Mouse (Mus musculus) mouse embryonic stem cell (cell line): ENCODE measurements at regions not wholly inside any gene's neighbourhood (a gene's known extent, or its start where the extent isn't known, plus 50 kb on each side); places are given as distances from the start of the nearest gene placed in this dataset.

Experiments used
- in situ Hi-C, 2 experiments: fragments of 300-500 bp; cut with MboI; formaldehyde crosslinking; loops; 1 replicate in 1 of 2; 3 replicates in 1 of 2; pipeline ENCODE4 v1.14.3; 2019 to 2020; ENCODE audit warnings: low sequenced_read_pairs in 2 of 2, low pct_unique_long_range_greater_than_20kb in 1 of 2, mixed read lengths in 1 of 2; ENCODE audit not compliant: unreplicated experiment in 1 of 2

DNA sequence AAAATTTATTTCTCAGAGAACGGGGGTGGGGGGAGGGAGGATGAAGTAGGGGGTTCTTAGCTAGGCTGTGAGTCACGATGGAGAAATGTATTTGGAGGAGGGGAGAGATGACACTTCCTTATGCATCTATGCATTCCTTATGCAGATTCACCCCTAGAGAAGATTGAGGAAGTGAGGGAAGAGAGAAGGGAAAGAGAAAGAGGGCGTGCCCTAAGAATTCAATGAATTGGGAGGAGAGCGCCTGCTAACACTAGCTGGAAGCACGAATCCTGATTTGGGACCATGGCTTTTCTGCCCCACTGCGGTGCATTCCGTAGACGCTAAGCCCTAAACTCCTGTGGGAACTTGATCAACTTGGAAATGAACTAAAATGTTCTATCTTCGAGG is 56.1 kb downstream of the Foxi3 start:
- in situ Hi-C loops, result no loop called here

DNA sequence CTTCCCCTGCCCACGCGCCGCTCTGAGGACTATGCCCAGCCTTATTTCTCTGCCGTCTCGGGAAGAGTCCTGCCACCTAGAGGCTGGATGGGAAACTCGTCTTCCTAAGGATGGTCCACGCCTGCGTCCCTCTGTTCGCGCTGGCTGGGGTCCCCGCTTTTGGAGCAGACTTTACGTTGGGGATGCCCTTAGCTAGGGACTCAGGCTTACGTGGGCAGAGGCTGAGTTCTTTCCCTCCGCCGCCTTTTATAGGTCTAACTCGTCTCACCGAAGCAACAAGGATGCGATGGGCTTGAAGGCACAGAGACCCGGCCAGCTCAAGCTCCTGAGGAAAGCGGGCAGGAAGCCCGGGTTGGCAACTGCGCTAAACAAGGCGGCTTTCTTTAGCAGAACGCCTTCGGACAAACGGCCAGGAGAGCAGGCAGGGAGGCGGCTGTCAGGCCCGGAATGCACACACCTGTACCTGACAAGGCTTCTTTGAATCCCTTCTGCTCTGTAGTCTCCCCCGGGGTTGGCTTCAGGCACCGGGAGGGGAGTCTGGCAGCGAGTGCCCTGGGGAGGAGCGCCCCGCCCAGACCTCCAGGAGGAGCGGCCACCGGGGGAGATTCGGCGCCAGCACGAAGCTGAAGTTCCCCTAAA is 56.6 kb downstream of the Foxi3 start:
- in situ Hi-C loops, result no loop called here

GRCm38 (mm10) chr6:71016388-71016787 is 60.1 kb downstream of the Foxi3 start:
- in situ Hi-C loops, result no loop called here

GRCm38 (mm10) chr6:71021353-71021752 is 65.0 kb downstream of the Foxi3 start:
- in situ Hi-C loops, result no loop called here

DNA sequence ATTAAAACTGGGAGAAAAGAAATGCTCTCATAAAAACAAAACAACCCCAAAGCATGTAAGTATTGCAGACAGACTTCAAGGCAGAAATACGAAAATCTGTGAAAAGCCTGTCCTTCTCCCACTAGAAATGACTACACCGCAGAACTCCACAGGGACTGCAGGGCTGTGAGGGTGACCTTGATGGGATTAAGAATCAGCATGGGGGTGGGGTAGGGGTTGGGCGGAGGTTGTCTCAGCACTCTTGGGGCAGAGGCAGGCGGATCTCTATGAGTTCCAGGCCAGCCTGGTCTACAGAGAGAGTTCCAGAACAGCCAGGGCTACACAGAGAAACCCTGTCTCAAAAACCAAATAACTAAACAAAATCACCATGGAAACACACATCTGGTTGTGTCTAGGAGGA is 69.1 kb downstream of the Foxi3 start:
- in situ Hi-C loops, result loop anchor here in 1 of 2 experiments (5.0 kb wide), 1 partner anchor 97 kb away; no protein-coding TSS in a partner anchor

DNA sequence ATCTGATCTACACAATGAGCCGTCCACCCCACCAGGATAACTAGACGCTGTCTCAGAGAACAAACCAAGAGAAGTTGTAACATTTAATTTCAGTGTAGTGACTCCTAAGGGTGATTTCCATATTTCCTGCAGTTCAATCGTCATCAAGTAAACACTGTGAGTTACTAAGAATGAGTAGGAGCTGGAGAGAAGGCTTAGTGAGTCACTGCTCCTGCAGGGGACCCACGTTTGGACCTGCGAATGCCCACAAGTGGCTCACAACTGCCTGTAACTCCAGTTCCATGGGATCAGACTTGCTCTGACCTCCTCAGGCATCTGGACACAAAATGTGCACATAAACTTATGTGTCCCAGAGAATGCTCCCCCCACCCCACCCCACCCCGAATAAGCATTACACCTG is 73.3 kb downstream of the Foxi3 start:
- in situ Hi-C loops, result loop anchor here in 1 of 2 experiments (5.0 kb wide), 1 partner anchor 93 kb away; no protein-coding TSS in a partner anchor

DNA sequence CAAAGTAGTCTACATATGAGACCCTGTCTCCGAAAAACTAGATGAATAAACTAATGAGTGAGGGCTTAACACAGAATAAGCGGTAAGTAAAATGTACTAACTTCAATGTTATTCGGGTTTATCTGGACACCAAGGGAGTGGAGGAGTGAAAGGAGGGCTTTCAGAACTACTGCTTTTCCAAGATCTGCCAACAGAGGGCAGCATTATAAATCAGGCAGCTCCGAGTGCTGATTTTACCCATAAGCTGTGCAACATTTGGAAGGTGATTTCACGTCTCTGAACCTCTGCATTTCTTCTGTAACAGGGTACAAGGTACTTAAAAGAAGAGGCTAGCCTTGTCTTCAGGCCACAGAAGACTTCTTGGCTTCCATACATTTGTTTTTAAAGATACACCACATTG is 74.2 kb downstream of the Foxi3 start:
- in situ Hi-C loops, result no loop called here

GRCm38 (mm10) chr6:71044241-71044640 is 87.9 kb downstream of the Foxi3 start:
- in situ Hi-C loops, result no loop called here

DNA sequence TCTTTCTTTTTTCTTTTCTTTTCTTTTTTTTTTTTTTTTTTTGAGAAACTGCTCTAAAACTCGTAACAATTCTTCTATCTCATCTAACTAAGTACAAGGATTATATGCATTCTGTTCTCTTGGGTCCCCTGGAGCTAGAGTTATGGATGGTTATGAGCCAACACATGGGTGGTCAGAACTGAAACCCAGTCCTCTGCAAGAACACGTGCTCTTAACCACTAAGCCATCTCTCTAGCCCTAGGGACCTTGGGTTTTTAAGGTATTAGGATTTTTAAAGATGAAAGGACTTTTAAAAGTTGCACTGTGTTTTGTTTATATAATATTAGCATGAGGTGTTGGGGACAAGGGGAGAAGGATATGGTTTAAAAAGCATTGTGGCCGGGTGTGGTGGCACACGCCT is 88.9 kb downstream of the Foxi3 start:
- in situ Hi-C loops, result no loop called here

GRCm38 (mm10) chr6:71048199-71049094 is 92.1 kb downstream of the Foxi3 start:
- in situ Hi-C loops, result no loop called here

DNA sequence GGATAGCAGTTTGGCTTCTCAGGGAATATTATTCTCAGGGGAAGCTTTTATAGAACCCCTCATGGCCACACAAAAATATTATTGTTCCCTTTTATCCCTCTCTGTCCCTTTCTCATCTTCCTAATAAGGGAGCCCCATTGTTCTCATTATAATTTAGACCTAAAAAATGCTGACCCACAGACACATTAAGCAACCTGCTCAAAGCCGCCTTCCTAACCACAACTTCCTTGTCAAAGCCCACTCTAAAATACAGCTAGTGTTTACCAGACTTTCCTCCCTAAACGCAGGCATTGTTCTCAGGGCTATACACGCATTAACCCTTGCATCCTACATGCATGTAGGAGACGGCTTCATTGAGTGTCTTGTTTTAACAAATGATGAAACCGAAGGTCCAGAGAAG is 93.9 kb downstream of the Foxi3 start:
- in situ Hi-C loops, result no loop called here

DNA sequence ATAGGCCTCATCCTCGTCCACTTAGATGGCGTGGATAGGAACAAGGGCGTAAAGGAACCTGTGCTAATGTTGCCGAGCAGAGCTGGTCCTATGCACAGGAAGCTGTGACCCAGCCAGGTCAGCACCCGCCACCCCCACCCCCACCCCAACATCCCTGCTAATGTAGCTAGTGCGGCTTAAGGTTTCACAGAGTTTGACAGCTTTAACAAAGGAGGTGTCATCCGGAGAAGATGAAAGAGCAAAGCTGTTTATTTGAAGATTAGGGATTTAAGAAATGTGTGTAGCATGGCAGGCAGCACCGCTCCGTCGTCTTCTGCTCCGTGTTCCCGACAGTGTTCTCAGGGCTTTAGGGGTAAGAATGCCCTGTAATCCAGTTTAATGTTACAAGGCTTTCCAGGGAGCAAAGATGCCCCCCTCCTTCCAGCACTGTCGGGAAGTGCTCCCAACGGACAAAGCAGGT is 93.5 kb downstream of the Thnsl2 start:
- in situ Hi-C loops, result no loop called here

DNA sequence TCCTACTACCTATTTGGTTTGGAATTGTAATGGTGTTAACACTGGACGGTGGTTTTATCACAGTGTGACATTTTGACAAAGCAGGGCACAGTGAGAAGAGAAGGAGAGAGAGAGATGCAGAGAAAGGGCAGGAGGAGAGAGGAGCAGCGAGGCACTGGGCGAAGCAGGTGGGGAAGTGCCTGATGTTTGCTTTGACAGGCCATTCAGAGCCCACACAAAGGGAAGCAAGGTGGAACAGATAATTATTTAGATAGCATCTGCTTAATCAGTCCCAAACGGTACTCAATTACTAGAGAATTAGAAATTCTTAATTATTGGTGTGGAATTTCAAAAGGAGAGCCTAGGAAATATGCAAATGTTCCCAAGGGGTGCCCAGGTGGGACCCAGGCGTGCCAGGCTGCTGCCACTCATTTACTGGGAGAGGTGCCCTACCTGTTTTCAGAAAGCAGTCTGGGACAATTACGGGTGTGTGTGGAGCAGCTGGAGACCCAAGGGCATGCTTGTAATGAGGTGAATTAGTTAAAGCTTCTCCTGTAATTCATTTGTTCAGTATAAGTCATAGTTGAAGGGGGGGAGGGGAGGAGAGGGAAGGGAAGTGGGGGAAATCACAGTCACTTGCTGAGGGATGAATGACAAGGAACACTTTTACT is 86.9 kb downstream of the Thnsl2 start:
- in situ Hi-C loops, result no loop called here

DNA sequence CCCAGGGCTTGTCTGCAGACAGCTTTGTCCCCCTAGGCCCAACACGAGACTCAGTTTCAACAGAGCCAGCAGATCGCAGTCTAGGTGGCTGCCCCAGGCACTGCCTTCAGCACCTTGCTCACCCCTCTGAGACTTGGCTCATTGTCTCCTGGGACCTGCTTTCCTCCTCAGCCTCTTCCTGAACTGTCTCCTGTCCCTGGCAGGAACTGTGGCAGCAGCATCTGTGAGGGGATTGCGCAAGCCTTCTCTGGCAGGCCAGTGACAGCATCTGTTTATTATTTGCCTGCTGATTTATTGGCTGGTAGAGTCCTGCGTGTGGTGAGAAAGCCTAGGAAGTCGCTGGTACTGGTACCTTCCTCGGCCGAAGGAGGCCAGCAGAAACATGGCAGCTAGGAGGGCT is 84.1 kb downstream of the Thnsl2 start:
- in situ Hi-C loops, result no loop called here

- in situ Hi-C loops, result no loop called here
Measured at GRCm38 (mm10) chr6:71062980-71063379, 81.3 kb downstream of the Thnsl2 start.

GRCm38 (mm10) chr6:71065428-71065827 is 78.8 kb downstream of the Thnsl2 start:
- in situ Hi-C loops, result no loop called here

GRCm38 (mm10) chr6:71069229-71069628 is 75.0 kb downstream of the Thnsl2 start:
- in situ Hi-C loops, result no loop called here

GRCm38 (mm10) chr6:71074789-71075191 is 69.4 kb downstream of the Thnsl2 start:
- in situ Hi-C loops, result no loop called here
